ENCODE assay signal across 18 mouse cellular contexts in the genomic region with DNA sequence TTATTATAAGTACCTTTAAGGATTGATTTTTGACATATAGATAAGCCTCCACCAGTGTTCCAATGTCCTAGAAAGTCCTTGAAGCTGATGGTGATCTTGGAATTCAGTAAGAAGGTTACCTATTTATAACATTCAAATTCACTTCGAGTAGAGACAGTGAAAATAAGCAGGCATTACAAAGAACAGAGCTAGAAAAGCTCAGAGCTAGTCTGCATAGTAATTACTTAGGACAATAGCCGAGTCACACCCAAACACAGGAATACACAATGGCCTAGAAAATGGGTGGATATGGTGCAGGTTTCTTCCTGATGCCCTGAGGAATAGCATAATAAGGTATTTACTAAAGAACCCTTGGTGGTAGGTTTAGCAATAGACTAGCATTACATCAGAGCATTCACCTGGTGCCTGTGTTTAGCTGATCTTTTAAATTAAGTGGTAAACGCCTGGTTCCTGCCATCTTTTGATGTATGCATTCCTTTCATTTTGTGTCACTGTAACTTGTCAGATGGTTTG.
"Had no signal": no experiment of that assay in that cellular context is flagged by ENCODE, and none has a peak within 500 bp of the region (broad histone marks: within the 10 kb centered on the region; RNA-seq: fewer than 3 reads in every experiment).

No protein-coding gene starts in this region.

- H3K4me3 ChIP-seq: liver, embryonic 15.5 days; lung, embryonic 15.5 days; megakaryocyte, embryonic 14.5 days; midbrain, embryonic 12.5 days; midbrain, embryonic 15.5 days; neural tube, embryonic 12.5 days; stomach, embryonic 15.5 days had no signal

- H3K27me3 ChIP-seq: liver, embryonic 15.5 days; lung, embryonic 15.5 days; megakaryocyte, embryonic 14.5 days; midbrain, embryonic 12.5 days; midbrain, embryonic 15.5 days; neural tube, embryonic 12.5 days; stomach, embryonic 15.5 days had no signal

- H3K27ac ChIP-seq: liver, embryonic 15.5 days; lung, embryonic 15.5 days; macrophage; midbrain, embryonic 12.5 days; midbrain, embryonic 15.5 days; neural tube, embryonic 12.5 days; stomach, embryonic 15.5 days; stomach, postnatal 0 days had no signal

- H3K9me3 ChIP-seq: liver, embryonic 15.5 days; lung, embryonic 15.5 days; megakaryocyte, embryonic 14.5 days; midbrain, embryonic 12.5 days; midbrain, embryonic 15.5 days; neural tube, embryonic 12.5 days; stomach, embryonic 15.5 days had no signal

- ATAC-seq: liver, postnatal 0 days; lung, postnatal 0 days; midbrain, embryonic 15.5 days had no signal

- H3K9ac ChIP-seq: liver, embryonic 15.5 days; liver, postnatal 0 days; lung, embryonic 15.5 days; midbrain, embryonic 12.5 days; midbrain, embryonic 15.5 days; neural tube, embryonic 12.5 days; stomach, embryonic 15.5 days had no signal

- DNase-seq: liver, postnatal 0 days; lung, adult 2 months; lung, postnatal 14 days; lung, postnatal 36 days; right cerebral cortex, postnatal 14 days; thymus, adult 2 months; thymus, postnatal 14 days; thymus, postnatal 36 days had no signal

- H3K36me3 ChIP-seq: liver, embryonic 15.5 days; lung, embryonic 15.5 days; midbrain, embryonic 12.5 days; midbrain, embryonic 15.5 days; neural tube, embryonic 12.5 days; stomach, embryonic 15.5 days had no signal

- H3K4me1 ChIP-seq: liver, embryonic 15.5 days; lung, embryonic 15.5 days; megakaryocyte, embryonic 14.5 days; midbrain, embryonic 12.5 days; midbrain, embryonic 15.5 days; neural tube, embryonic 12.5 days; stomach, embryonic 15.5 days had no signal

- H3K4me2 ChIP-seq: liver, embryonic 15.5 days; lung, embryonic 15.5 days; midbrain, embryonic 12.5 days; midbrain, embryonic 15.5 days; neural tube, embryonic 12.5 days; stomach, embryonic 15.5 days had no signal
